Mouse (Mus musculus) monocyte, adult 5-6 weeks (primary cell): ENCODE data around the gene Snf8. TPM values are rescaled to one million over a fixed set of nuclear protein-coding genes. Genes with fewer than 3 reads are reported as not detected.

Experiments used
- ATAC-seq: fragments of 153-309, 156-312 bp; replicated peaks from 2 replicates; pipeline ENCODE4 v1.8.0; 2017; ENCODE audit warnings: mild to moderate bottlenecking; ENCODE audit not compliant: low TSS enrichment, insufficient number of reproducible peaks, severe bottlenecking, poor library complexity, low FRiP score
- total RNA-seq: library from RNA; stranded (forward); fragments of 200-1000, 200-491, 200-594 nt; gene quantifications from 3 replicates; pipeline ENCODE4 v1.2.3, GENCODE M21; 2017

Gene Snf8
- total RNA-seq, 1 experiment from 2014 or later: 93.9 TPM

GRCm38 (mm10) chr11:96015421-96015820 is 19.3 kb upstream of the Snf8 start:
- no peak for ATAC-seq

DNA sequence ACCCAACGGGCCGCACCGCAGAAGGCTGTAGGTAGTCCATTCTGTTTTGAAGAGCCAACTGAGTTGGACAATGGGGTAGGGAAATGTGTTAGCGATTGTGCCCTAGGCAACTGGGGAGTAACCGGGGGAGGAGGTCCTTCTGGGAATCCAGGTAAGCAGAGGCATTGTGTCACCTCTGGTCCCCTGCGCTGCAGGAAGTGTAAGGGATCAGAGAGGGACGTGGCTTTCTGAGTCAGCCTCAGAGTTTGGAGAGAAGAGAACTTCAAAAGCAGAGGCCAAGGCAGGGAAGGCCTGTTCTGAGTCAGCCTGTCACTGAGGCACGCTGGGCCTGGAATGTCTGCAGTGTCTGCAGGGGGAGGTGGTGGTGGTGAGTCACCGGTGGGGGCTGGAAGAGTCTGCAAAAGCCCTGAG is 16.7 kb upstream of the Snf8 start:
- ATAC-seq: no peak

- no peak for ATAC-seq
These were observed 14.1 kb upstream of the Snf8 start for GRCm38 (mm10) chr11:96020622-96021021.

GRCm38 (mm10) chr11:96028130-96028529 is 6.6 kb upstream of the Snf8 start:
- no peak for ATAC-seq

DNA sequence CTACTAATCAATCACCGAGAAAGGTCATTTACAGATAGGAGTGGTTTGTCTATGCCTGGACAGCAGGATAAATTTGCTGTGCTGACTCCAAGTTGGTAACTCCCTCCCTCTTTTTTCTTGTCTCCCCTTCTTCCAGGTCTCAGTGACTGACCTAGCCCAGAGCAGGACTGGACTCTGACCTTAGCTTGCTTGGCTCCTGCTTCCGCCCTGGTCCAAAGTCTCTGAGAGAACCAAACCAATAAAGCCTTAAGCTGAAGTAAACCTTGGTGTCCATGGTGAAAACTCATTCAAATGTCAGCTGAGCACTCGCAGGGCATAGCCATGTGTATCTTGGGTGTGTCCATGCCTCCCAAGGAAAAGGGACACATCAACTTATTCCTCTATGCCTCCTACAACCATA is 4.1 kb upstream of the Snf8 start:
- no peak for ATAC-seq

DNA sequence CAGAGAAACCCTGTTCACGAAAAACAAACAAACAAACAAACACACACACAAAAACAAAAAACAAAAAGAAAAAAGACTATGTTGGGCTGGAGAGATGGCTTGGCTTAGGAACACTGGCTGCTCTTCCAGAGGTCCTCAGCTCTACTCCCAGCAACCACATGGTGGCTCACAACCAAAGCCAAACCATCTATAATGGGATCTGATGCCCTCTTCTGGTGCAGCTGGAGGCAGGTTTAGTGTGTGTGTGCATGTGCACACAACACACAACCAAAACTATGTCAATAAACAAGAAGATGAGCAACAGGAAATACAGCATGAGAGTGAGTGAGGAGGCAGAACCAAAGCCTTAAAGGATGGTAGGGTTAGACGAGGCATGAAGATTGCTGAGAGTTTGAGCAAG is 3.0 kb upstream of the Snf8 start:
- no peak for ATAC-seq

DNA sequence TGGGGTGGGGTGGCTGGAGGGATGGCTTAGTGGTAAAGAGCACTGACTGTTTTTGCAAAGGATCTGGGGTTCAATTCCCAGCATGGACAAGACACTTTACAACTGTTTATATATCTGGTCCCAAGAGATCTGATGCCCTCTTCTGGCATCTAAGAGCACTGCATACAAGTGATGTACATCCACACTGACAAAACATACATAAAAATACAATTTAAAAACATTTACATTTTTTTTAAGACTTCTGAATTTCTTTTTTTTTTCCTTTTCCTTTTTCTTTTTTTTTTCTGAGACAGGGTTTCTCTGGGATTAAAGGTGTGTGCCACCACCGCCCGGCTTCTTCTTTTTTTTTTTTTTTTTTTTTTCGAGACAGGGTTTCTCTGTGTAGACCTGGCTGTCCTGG is 1.4 kb upstream of the Snf8 start:
- no peak for ATAC-seq

GRCm38 (mm10) chr11:96034116-96034515 is 569 bp upstream of the Snf8 start:
- ATAC-seq: no peak

GRCm38 (mm10) chr11:96035133-96035532 is 448 bp downstream of the Snf8 start:
- no peak for ATAC-seq

- ATAC-seq: no peak
These were observed 2.8 kb downstream of the Snf8 start for GRCm38 (mm10) chr11:96037499-96037898.

DNA sequence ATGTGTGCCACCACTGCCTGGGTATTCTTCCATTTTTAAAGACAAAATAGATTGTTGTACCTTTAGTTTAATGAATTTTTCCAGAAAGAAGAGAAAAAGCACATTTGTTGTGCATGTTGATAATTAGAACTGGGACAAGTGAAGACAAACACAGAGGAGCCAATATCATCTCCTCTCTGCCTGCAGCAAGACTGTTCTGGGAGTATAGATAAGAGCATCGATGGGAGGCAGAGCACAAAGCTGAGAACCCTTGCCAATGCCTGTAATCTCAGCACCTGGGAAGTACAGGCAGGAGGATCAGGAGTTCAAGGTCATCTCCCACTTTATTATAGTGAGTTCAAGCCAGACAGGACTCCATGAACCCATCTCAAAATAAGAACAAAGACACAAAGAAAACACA is 3.9 kb downstream of the Snf8 start:
- ATAC-seq: no peak

DNA sequence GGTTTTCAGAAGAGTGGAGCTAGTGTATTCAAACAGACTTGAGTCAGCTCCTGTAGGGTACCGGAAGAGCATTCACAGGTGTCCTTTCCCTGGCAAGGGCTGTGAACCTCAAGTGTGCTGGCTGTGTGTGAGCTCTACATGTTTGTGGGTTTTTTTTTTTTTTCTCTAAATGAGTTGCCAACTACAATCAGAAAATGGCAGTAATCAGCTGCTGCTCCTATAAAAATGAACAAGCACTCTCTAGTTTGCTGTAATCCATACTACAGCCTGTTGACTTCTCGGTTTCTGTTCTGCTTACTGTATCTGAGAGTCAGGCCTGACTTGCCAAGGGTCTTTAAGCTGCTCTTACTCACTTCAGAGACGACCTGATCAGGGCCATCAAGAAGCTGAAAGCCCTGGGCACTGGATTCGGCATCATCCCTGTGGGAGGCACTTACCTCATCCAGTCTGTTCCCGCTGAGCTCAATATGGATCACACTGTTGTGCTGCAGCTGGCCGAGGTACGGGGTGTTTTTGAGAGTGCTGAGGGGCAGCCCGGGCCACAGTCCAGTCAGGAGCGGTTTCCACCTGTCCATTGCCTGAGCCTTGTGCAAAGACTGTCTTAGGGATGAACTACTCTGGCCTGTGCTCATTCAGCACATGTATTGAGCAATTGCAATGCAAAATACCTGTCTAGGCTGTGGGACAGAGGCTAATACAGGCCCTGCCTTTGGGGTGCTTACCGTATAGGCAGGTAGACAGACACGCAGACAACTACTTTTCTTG is 10.3 kb downstream of the Snf8 start:
- ATAC-seq: no peak

DNA sequence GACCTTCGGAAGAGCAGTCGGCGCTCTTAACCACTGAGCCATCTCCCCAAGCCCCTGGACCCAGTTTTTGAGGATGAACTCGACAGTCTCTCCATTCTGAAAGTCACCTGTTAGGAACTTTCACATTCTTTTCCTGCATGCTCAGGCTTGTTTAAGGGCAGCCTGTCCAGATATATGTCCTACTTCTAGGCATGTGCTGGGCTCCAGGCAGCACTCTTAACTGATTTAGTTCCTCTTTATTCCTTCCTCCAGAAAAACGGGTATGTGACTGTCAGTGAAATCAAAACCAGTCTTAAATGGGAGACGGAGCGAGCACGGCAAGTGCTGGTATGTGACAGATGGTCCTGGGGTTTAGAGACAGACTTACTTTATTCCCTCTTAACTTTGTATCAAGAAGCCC is 11.3 kb downstream of the Snf8 start:
- ATAC-seq: no peak

GRCm38 (mm10) chr11:96046793-96047192 is 12.1 kb downstream of the Snf8 start:
- no peak for ATAC-seq

- ATAC-seq: no peak
These were observed 13.0 kb downstream of the Snf8 start for GRCm38 (mm10) chr11:96047469-96048373.

DNA sequence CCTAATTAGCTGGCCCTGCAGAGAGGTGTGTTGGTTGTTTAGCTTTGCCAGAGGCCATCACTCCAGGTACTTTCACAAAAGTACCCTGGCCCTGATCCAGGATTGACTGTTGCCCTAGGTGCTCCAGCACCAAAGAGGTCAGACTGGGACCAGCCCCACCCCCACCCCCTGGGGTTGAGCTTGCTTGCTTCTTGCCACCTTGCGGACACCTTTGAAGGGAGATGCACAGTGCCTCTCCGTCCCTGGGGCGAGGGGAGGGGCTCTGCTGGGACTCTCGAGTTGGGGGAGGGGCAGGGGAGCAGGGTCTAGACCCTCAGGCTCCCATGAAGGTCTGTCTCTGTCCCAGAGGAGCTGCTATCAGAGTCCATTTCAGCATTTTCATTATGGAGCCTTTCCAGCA is 15.3 kb downstream of the Snf8 start:
- ATAC-seq: no peak

DNA sequence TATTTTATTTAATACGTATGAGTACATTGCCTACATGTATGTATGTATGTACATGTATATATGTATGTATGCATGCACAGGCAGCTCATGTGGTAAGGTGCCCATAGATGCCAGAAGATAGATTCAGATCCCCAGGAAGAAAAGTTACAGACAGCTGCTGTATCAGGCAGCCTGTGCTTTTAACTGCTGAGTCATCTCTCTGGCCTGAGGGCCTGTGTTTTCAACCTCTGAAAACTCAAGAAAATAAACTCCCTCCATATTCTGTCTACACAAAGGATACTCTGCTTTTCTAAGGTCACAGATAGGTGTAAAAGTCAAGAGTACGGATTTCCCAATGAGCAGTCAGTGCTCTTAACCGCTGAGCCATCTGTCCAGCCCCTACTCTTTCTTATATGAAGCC is 16.2 kb downstream of the Snf8 start:
- ATAC-seq: no peak

- no peak for ATAC-seq
These were observed 23.6 kb downstream of the Snf8 start for GRCm38 (mm10) chr11:96058309-96058708.

GRCm38 (mm10) chr11:96064521-96065214 is 30.0 kb downstream of the Snf8 start:
- peak; percentile 27; the same call in 1 of the 2 replicates for ATAC-seq
